Mouse (Mus musculus): ENCODE measurements at regions not wholly inside any gene's neighbourhood (a gene's known extent, or its start where the extent isn't known, plus 50 kb on each side); places are given as distances from the start of the nearest gene placed in this dataset.

- no peak overlapping the region for H3K4me3 ChIP-seq (ENCODE audit: low read depth, low read length)
- TF ChIP-seq TAL1 (conservative IDR thresholded peaks at IDR 0.05; ENCODE audit: low read depth, low read length), result no peak
- no peak for TF ChIP-seq POLR2AphosphoS5 (IDR thresholded peaks at IDR 0.05; ENCODE audit: insufficient replicate concordance, low read depth, low read length)
- no peak for TF ChIP-seq CTCF (IDR thresholded peaks at IDR 0.05; ENCODE audit: low read depth, low read length)
- TF ChIP-seq GATA1 (IDR thresholded peaks at IDR 0.05; ENCODE audit: borderline replicate concordance, low read length), result no peak
- TF ChIP-seq GATA2 (IDR thresholded peaks at IDR 0.05; ENCODE audit: borderline replicate concordance, low read depth, low read length), result no peak
- ATAC-seq (ENCODE audit: extremely low read depth, insufficient number of reproducible peaks, low FRiP score, poor library complexity, severe bottlenecking) (no peak), DNase-seq (ENCODE audit: low spot score) (no peak)
- no peaks in the 10 kb centered on the region for H3K36me3 ChIP-seq (replicated peaks)
- H3K27me3 ChIP-seq (ENCODE audit: insufficient read depth, low read length), result peaks cover 6% of the 10 kb centered on the region
- H3K9me3 ChIP-seq (replicated peaks), result peaks cover 2% of the 10 kb centered on the region; the same call in 1 of the 2 replicates
- peaks cover 38% of the 10 kb centered on the region for H3K4me1 ChIP-seq (ENCODE audit: insufficient read depth, low read depth, low read length)
Observed at GRCm38 (mm10) chr15:36931460-36931859, 76.1 kb downstream of the Zfp706 start.

GRCm38 (mm10) chr15:36930433-36930832, 77.1 kb downstream of the Zfp706 start:
- no peak for ATAC-seq (ENCODE audit: extremely low read depth, insufficient number of reproducible peaks, low FRiP score, poor library complexity, severe bottlenecking)

GRCm38 (mm10) chr15:36929786-36930185, 77.8 kb downstream of the Zfp706 start:
- no peak for ATAC-seq (ENCODE audit: extremely low read depth, insufficient number of reproducible peaks, low FRiP score, poor library complexity, severe bottlenecking)
- no peak for TF ChIP-seq CTCF (IDR thresholded peaks at IDR 0.05; ENCODE audit: low read depth, low read length)
- TF ChIP-seq GATA2 (IDR thresholded peaks at IDR 0.05; ENCODE audit: borderline replicate concordance, low read depth, low read length), result no peak
- TF ChIP-seq TAL1 (conservative IDR thresholded peaks at IDR 0.05; ENCODE audit: low read depth, low read length), result no peak
- TF ChIP-seq POLR2AphosphoS5 (IDR thresholded peaks at IDR 0.05; ENCODE audit: insufficient replicate concordance, low read depth, low read length), result no peak
- no peak for TF ChIP-seq GATA1 (IDR thresholded peaks at IDR 0.05; ENCODE audit: borderline replicate concordance, low read length)

More at GRCm38 (mm10) chr15:36930433-36930832, 77.1 kb downstream of the Zfp706 start:
- Histone ChIP-seq H3K9me3 (replicated peaks) (peaks cover 2% of the 10 kb centered on the region; the same call in 1 of the 2 replicates), H3K27me3 (ENCODE audit: insufficient read depth, low read length) (peaks cover 6% of the 10 kb centered on the region), H3K36me3 (replicated peaks) (no peaks in the 10 kb centered on the region), H3K4me1 (ENCODE audit: insufficient read depth, low read depth, low read length) (peaks cover 35% of the 10 kb centered on the region), H3K4me3 (ENCODE audit: low read depth, low read length) (no peak overlapping the region)
- no peak for TF ChIP-seq POLR2AphosphoS5 (IDR thresholded peaks at IDR 0.05; ENCODE audit: insufficient replicate concordance, low read depth, low read length)
- TF ChIP-seq CTCF (IDR thresholded peaks at IDR 0.05; ENCODE audit: low read depth, low read length), result no peak
- TF ChIP-seq TAL1 (conservative IDR thresholded peaks at IDR 0.05; ENCODE audit: low read depth, low read length), result no peak
- no peak for TF ChIP-seq GATA2 (IDR thresholded peaks at IDR 0.05; ENCODE audit: borderline replicate concordance, low read depth, low read length)
- TF ChIP-seq GATA1 (IDR thresholded peaks at IDR 0.05; ENCODE audit: borderline replicate concordance, low read length), result no peak
- no peak for DNase-seq (ENCODE audit: low spot score)

GRCm38 (mm10) chr15:36929088-36929487, 78.5 kb downstream of the Zfp706 start:
- DNase-seq (ENCODE audit: low spot score), result no peak
- no peaks in the 10 kb centered on the region for H3K36me3 ChIP-seq (replicated peaks)
- ATAC-seq (ENCODE audit: extremely low read depth, insufficient number of reproducible peaks, low FRiP score, poor library complexity, severe bottlenecking), result no peak
- H3K9me3 ChIP-seq (replicated peaks), result peaks cover 2% of the 10 kb centered on the region; the same call in 1 of the 2 replicates
- TF ChIP-seq GATA1 (IDR thresholded peaks at IDR 0.05; ENCODE audit: borderline replicate concordance, low read length), result no peak
- no peak for TF ChIP-seq TAL1 (conservative IDR thresholded peaks at IDR 0.05; ENCODE audit: low read depth, low read length)
- no peak for TF ChIP-seq POLR2AphosphoS5 (IDR thresholded peaks at IDR 0.05; ENCODE audit: insufficient replicate concordance, low read depth, low read length)
- TF ChIP-seq CTCF (IDR thresholded peaks at IDR 0.05; ENCODE audit: low read depth, low read length), result no peak
- TF ChIP-seq GATA2 (IDR thresholded peaks at IDR 0.05; ENCODE audit: borderline replicate concordance, low read depth, low read length), result no peak
- no peak overlapping the region for H3K4me3 ChIP-seq (ENCODE audit: low read depth, low read length)
- peaks cover 9% of the 10 kb centered on the region for H3K27me3 ChIP-seq (ENCODE audit: insufficient read depth, low read length)
- H3K4me1 ChIP-seq (ENCODE audit: insufficient read depth, low read depth, low read length), result peaks cover 31% of the 10 kb centered on the region

More at GRCm38 (mm10) chr15:36929786-36930185, 77.8 kb downstream of the Zfp706 start:
- DNase-seq (ENCODE audit: low spot score), result no peak
- peaks cover 35% of the 10 kb centered on the region for H3K4me1 ChIP-seq (ENCODE audit: insufficient read depth, low read depth, low read length)
- H3K9me3 ChIP-seq (replicated peaks), result peaks cover 2% of the 10 kb centered on the region; the same call in 1 of the 2 replicates
- no peak overlapping the region for H3K4me3 ChIP-seq (ENCODE audit: low read depth, low read length)
- peaks cover 6% of the 10 kb centered on the region for H3K27me3 ChIP-seq (ENCODE audit: insufficient read depth, low read length)
- no peaks in the 10 kb centered on the region for H3K36me3 ChIP-seq (replicated peaks)

- H3K9me3 ChIP-seq (replicated peaks), result peaks cover 2% of the 10 kb centered on the region; the same call in 1 of the 2 replicates
- TF ChIP-seq TAL1 (conservative IDR thresholded peaks at IDR 0.05; ENCODE audit: low read depth, low read length) (no peak), CTCF (IDR thresholded peaks at IDR 0.05; ENCODE audit: low read depth, low read length) (no peak), POLR2AphosphoS5 (IDR thresholded peaks at IDR 0.05; ENCODE audit: insufficient replicate concordance, low read depth, low read length) (no peak), GATA2 (IDR thresholded peaks at IDR 0.05; ENCODE audit: borderline replicate concordance, low read depth, low read length) (no peak), GATA1 (IDR thresholded peaks at IDR 0.05; ENCODE audit: borderline replicate concordance, low read length) (no peak)
- no peaks in the 10 kb centered on the region for H3K36me3 ChIP-seq (replicated peaks)
- DNase-seq (ENCODE audit: low spot score) (no peak), ATAC-seq (ENCODE audit: extremely low read depth, insufficient number of reproducible peaks, low FRiP score, poor library complexity, severe bottlenecking) (no peak)
- peaks cover 29% of the 10 kb centered on the region for H3K4me1 ChIP-seq (ENCODE audit: insufficient read depth, low read depth, low read length)
- H3K27me3 ChIP-seq (ENCODE audit: insufficient read depth, low read length), result peaks cover 13% of the 10 kb centered on the region
- H3K4me3 ChIP-seq (ENCODE audit: low read depth, low read length), result no peak overlapping the region
Observed at GRCm38 (mm10) chr15:36928678-36929077, 78.9 kb downstream of the Zfp706 start.

GRCm38 (mm10) chr15:36927436-36927835, 80.1 kb downstream of the Zfp706 start:
- no peak for DNase-seq (ENCODE audit: low spot score)
- Histone ChIP-seq H3K4me1 (ENCODE audit: insufficient read depth, low read depth, low read length) (peaks cover 19% of the 10 kb centered on the region), H3K4me3 (ENCODE audit: low read depth, low read length) (no peak overlapping the region), H3K9me3 (replicated peaks) (peaks cover 2% of the 10 kb centered on the region; the same call in 1 of the 2 replicates), H3K27me3 (ENCODE audit: insufficient read depth, low read length) (peaks cover 24% of the 10 kb centered on the region), H3K36me3 (replicated peaks) (no peaks in the 10 kb centered on the region)
- no peak for ATAC-seq (ENCODE audit: extremely low read depth, insufficient number of reproducible peaks, low FRiP score, poor library complexity, severe bottlenecking)
- TF ChIP-seq GATA2 (IDR thresholded peaks at IDR 0.05; ENCODE audit: borderline replicate concordance, low read depth, low read length) (no peak), TAL1 (conservative IDR thresholded peaks at IDR 0.05; ENCODE audit: low read depth, low read length) (no peak), POLR2AphosphoS5 (IDR thresholded peaks at IDR 0.05; ENCODE audit: insufficient replicate concordance, low read depth, low read length) (no peak), CTCF (IDR thresholded peaks at IDR 0.05; ENCODE audit: low read depth, low read length) (no peak), GATA1 (IDR thresholded peaks at IDR 0.05; ENCODE audit: borderline replicate concordance, low read length) (no peak)
